Mouse (Mus musculus) liver, adult 2 months (tissue): Measurements from ENCODE around the gene Bptf. TPM values are rescaled to one million over a fixed set of nuclear protein-coding genes. Genes with fewer than 3 reads are reported as not detected.
A peak's percentile ranks its signal among the peaks of the same experiment; 100 is the strongest.

Source experiments
- DNase-seq: peaks from one replicate; pipeline ENCODE4 v3.0.0-alpha.2; 2011; ENCODE audit warnings: low read depth, low spot score; ENCODE audit errors: extremely low read depth
- H3K27ac ChIP-seq: fragments of 200-500 bp; replicated peaks from 2 replicates; pipeline ENCODE4 v1.5.1; 2012; ENCODE audit warnings: low read depth, mild to moderate bottlenecking, control low read depth, inconsistent platforms, low read length; ENCODE audit not compliant: insufficient read depth
- H3K27me3 ChIP-seq: fragments of 200-500 bp; 2 replicates; pipeline ENCODE4 v1.6.1; 2012; ENCODE audit warnings: mild to moderate bottlenecking, moderate library complexity, low read length, inconsistent platforms; ENCODE audit not compliant: control insufficient read depth, insufficient read depth
- H3K36me3 ChIP-seq: fragments of 200-500 bp; 2 replicates; pipeline ENCODE4 v1.6.1; 2012; ENCODE audit warnings: low read length, inconsistent platforms; ENCODE audit not compliant: control insufficient read depth, insufficient read depth
- H3K4me1 ChIP-seq: fragments of 200-500 bp; 2 replicates; pipeline ENCODE4 v1.6.1; 2011; ENCODE audit warnings: low read length; ENCODE audit not compliant: control insufficient read depth, insufficient read depth
- H3K4me3 ChIP-seq: fragments of 200-500 bp; 2 replicates; pipeline ENCODE4 v1.5.1; 2011; ENCODE audit warnings: low read depth, mild to moderate bottlenecking, control low read depth, low read length, moderate library complexity; ENCODE audit not compliant: insufficient read depth
- H3K79me2 ChIP-seq: fragments of 200-500 bp; 2 replicates; pipeline ENCODE4 v1.6.1; 2012; ENCODE audit warnings: inconsistent platforms, mild to moderate bottlenecking, low read length, moderate library complexity; ENCODE audit not compliant: control insufficient read depth, insufficient read depth
- H3K9ac ChIP-seq: fragments of 200-500 bp; 2 replicates; pipeline ENCODE4 v1.6.1; 2012; ENCODE audit warnings: low read depth, mild to moderate bottlenecking, control low read depth, inconsistent platforms, low read length
- CTCF ChIP-seq: fragments of 200-500 bp; IDR thresholded peaks from 2 replicates; pipeline ENCODE4 v1.5.1; 2011; ENCODE audit warnings: low read depth, low read length, control low read depth
- POLR2A ChIP-seq: fragments of 200-500 bp; IDR thresholded peaks from 2 replicates; pipeline ENCODE4 v1.6.1; 2011; ENCODE audit warnings: low read length, control low read depth; ENCODE audit not compliant: insufficient read depth; ENCODE audit errors: extremely low read depth
- WGBS: fragments of 180-500 bp; shearing (Covaris S2); methylation state at CpG from one replicate; pipeline ENCODE4 v1.1.7; 2018; 5-methylcytosine and 5-hydroxymethylcytosine counted together
- polyA plus RNA-seq: library from polyadenylated mRNA; depleted of rRNA; stranded (reverse); fragments of >200 nt; gene quantifications from 2 replicates; pipeline ENCODE4 v1.2.3, GENCODE M21; 2012
- total RNA-seq: library from RNA; depleted of rRNA; stranded (reverse); fragments of >200 nt; gene quantifications from 2 replicates; pipeline ENCODE4 v1.2.3, GENCODE M21; 2014

Gene Bptf
- total and polyA plus RNA-seq, 2 experiments, result 7.6 to 15.0 TPM

DNA sequence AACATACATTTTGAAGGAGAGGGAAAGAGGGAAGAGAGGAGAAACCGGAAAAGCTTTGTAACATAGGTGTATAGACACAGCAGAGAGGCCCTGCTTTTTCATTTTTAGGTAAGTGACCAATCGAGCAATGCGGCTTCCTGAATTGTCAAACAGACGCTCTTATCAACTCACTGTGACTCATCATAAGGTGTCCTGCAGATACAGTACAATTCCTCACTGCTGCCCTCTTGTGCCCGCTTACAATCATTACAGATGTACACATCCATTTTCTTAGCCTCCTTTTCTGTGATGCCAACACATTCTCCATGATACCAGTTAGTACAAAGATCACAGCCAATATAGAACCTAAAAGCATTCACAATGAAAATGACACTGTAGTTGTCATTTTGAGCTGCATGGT is 87.6 kb downstream of the Bptf start:
- TF ChIP-seq POLR2A, result no peak
- peak; percentile 45 for TF ChIP-seq CTCF
- H3K4me1 ChIP-seq, result peaks cover 36% of the 10 kb centered on the region
- no peaks in the 10 kb centered on the region for H3K27me3 ChIP-seq
- peaks cover 12% of the 10 kb centered on the region; the same call in 1 of the 2 replicates for H3K36me3 ChIP-seq
- H3K79me2 ChIP-seq, result no peaks in the 10 kb centered on the region
- no peak overlapping the region for H3K4me3 ChIP-seq
- peak overlapping the region; percentile 50 for H3K27ac ChIP-seq
- WGBS, result 15% methylated on average over 5 of the region's 5 CpGs
- no peak overlapping the region; the same call in 1 of the 2 replicates for H3K9ac ChIP-seq
- peak; percentile 88 for DNase-seq

DNA sequence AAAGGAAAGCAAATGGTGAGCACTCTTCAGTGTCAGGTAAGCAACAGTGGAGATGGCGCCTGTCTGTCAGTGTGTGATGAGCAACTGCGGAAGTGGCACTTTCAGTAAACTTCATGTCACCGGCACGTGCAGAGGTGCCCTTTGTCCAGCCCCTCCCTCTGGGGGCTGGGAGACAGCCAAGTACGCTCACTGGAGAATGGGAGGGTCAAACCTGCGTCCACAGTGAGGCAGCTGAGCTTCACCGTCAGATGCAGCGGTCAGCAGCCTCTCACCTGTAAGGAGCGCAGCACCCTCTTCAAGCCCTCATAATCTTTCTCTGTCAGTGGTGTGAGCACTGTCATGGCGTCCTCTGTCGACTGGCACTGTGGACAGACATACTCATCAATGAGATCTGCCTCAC is 88.6 kb downstream of the Bptf start:
- Histone ChIP-seq H3K27ac (peak overlapping the region; percentile 27), H3K36me3 (peaks cover 12% of the 10 kb centered on the region; the same call in 1 of the 2 replicates), H3K27me3 (no peaks in the 10 kb centered on the region), H3K4me1 (peaks cover 38% of the 10 kb centered on the region), H3K9ac (no peak overlapping the region), H3K4me3 (no peak overlapping the region), H3K79me2 (no peaks in the 10 kb centered on the region)
- DNase-seq, result peak; percentile 86
- 39% methylated on average over 11 of the region's 11 CpGs for WGBS
- TF ChIP-seq CTCF, result no peak
- TF ChIP-seq POLR2A, result no peak

DNA sequence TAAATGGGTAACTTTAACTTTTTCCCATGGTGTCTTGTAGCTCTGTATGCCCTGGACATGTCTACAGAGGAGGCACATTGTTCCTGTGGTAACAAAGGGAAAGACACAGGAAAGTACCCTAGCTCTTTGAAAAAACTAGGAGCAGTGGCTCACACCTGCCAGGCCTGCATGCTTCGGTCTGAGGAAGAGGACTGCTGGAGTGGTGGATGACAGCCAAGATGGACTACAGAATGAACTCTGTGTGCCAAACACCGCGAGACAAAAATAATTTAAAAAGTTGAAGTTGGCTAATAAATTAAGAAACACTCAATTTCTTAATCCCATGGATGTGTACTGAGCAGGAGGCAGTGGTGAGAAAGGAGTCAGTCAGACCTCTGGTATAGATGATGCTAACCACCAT is 90.5 kb downstream of the Bptf start:
- Histone ChIP-seq H3K27me3 (no peaks in the 10 kb centered on the region), H3K79me2 (no peaks in the 10 kb centered on the region), H3K36me3 (peaks cover 12% of the 10 kb centered on the region; the same call in 1 of the 2 replicates), H3K9ac (no peak overlapping the region), H3K27ac (no peak overlapping the region), H3K4me3 (no peak overlapping the region), H3K4me1 (peaks cover 27% of the 10 kb centered on the region)
- whole genome bisulfite sequencing, result 28% methylated on average over 3 of the region's 3 CpGs
- peak; percentile 51 for DNase-seq
- no peak for TF ChIP-seq POLR2A
- TF ChIP-seq CTCF, result no peak

- Histone ChIP-seq H3K79me2 (no peaks in the 10 kb centered on the region), H3K4me3 (no peak overlapping the region), H3K4me1 (peaks cover 13% of the 10 kb centered on the region; the same call in 1 of the 2 replicates), H3K9ac (no peak overlapping the region), H3K27ac (peak overlapping the region; percentile 35), H3K36me3 (peaks cover 16% of the 10 kb centered on the region; the same call in 1 of the 2 replicates), H3K27me3 (no peaks in the 10 kb centered on the region)
- 93% methylated on average over 5 of the region's 5 CpGs for WGBS
- TF ChIP-seq CTCF (no peak), POLR2A (no peak)
- peak; percentile 81 for DNase-seq
Measured at GRCm38 (mm10) chr11:107039417-107039816, 92.5 kb downstream of the Bptf start.

GRCm38 (mm10) chr11:107034085-107034810 is 97.7 kb downstream of the Bptf start:
- Histone ChIP-seq H3K4me3 (no peak overlapping the region), H3K36me3 (peaks cover 4% of the 10 kb centered on the region; the same call in 1 of the 2 replicates), H3K4me1 (peaks cover 2% of the 10 kb centered on the region; the same call in 1 of the 2 replicates), H3K9ac (no peak overlapping the region), H3K27me3 (no peaks in the 10 kb centered on the region), H3K79me2 (no peaks in the 10 kb centered on the region), H3K27ac (no peak overlapping the region)
- 92% methylated on average over 10 of the region's 10 CpGs for WGBS
- no peak for DNase-seq
- TF ChIP-seq POLR2A, result no peak
- no peak for TF ChIP-seq CTCF

GRCm38 (mm10) chr11:107031635-107032034 is 100.3 kb downstream of the Bptf start:
- H3K27me3 ChIP-seq, result no peaks in the 10 kb centered on the region
- H3K4me1 ChIP-seq, result 0 out of 2 replicates have a peak, but pooled peaks cover 5% of the 10 kb centered on the region
- H3K27ac ChIP-seq, result no peak overlapping the region
- no peak overlapping the region for H3K9ac ChIP-seq
- H3K79me2 ChIP-seq, result no peaks in the 10 kb centered on the region
- no peak for DNase-seq
- H3K4me3 ChIP-seq, result no peak overlapping the region
- H3K36me3 ChIP-seq, result peaks cover 4% of the 10 kb centered on the region; the same call in 1 of the 2 replicates
- 58% methylated on average over 7 of the region's 7 CpGs for WGBS
- TF ChIP-seq CTCF (no peak), POLR2A (no peak)
